Mouse (Mus musculus) ES-CJ7 (cell line): ENCODE data around the gene Fem1a.

ENCODE experiments used
- DNase-seq: peaks from one replicate; pipeline ENCODE4 v3.0.0; 2011; ENCODE audit warnings: low read depth, low spot score

Fem1a gene

DNA sequence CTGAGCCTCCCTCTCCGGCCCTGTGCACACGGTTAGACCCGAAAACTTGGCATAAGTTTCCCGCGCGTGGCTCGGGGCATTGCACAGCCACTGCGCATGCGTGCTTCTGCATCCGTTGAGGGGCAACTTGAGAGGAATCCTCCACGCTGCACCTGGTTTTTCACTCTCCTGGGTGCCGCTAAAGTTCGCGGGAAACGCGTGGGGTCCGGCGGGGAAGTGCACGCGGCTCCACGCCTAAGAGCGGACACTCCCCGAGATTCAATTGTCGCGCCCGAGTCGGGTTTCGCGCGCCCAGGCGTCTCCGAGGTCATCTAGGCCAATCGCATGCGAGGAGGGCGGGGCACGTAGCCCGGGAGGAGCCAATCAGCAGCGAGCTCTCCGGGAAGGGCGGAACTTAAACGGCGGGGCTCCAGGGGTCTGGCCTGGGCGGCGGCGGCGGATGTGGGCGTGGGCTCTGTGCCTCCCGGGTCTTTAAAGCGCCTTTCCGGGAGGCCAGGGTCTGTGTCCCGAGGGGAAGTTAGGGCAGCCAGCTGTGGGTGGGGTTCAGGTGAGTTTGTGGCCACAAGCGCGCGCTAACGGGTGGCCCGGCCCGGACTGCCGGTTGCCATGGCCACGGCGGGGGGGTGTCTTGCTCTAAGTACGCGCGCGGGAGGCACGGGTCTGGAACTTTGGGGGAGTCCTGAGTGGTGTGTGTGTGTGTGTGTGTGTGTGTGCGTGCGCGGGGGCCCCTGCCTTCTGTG lies 47.4 kb downstream of the Fem1a start:
- peak; percentile 98 for DNase-seq

DNA sequence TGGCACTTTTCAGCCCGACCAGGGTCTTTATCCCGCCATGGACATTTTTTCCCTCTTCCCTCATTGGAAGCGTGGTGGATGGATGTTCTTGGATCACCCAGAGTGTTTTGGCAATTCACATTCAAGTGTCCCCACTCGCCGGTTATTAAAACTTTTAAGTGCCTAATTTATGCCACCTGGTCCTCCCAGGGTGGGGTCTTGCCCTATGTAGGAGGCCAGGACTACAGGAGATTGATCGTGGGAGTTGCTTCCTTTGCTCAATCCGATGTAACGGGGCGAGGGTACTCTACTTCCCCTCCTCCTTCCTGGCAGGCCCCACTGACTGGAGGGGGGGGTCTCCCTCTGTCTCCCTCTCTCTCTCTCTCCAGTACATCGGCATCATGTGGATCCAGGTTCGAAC lies 48.1 kb downstream of the Fem1a start:
- no peak for DNase-seq

DNA sequence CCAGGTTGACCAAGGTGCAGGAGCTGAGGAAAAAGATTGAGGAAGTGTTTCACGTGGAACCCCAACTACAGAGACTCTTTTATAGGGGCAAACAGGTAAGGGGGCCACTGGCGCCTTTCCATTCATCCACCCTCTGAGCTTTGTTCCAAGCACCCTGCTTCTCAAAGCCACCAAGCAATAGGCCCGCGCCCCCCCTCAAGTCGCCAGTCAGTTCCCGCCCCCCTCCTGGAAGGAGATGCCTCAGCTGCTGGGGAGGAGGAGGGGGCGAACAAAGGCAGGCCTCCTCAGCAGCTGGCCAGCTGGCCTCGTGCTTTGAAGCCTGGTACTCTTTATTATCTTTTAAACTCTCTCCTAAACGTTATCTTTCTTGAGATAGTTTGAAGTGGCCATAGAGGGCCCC lies 48.5 kb downstream of the Fem1a start:
- no peak for DNase-seq

DNA sequence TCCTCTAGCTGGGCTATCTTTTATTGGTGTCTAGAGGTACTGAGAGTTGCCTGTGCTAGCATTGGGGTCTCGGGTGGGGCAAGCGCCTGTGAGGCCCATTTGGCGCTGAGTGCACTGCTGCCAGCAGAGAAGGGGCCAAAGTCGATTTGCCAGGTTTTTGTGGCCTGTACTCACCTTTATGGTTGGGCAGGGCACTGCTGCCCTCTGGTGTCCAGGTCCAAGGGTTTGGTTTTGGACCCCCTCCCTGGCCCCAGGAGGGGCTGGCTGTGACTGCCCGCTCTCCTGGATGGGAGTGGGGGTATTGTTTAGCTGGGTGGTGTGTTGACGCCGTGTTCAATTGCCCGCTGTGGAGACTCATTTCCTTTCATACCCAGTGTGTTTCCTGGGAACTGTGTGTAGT lies 49.2 kb downstream of the Fem1a start:
- no peak for DNase-seq

DNA sequence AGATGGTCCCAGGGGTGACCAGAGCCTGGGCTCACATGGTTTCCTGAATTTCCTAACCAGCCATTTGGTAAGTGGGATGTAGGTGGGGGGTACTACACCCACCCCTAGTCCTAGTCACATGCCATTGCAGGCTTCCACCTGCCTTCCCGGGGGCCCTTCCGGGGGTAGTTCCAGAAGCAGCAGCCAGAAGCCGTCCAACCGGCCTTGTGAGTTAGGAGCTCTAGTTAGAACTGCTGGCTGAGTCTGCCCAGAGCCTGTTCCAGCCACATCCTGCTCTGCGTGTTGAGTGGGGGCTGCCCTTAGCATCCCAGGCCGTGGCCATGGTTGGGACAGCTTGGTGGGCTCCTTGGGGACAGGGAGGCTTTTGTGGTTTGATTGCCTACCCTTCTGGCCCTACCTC lies 51.5 kb downstream of the Fem1a start:
- no peak for DNase-seq

DNA sequence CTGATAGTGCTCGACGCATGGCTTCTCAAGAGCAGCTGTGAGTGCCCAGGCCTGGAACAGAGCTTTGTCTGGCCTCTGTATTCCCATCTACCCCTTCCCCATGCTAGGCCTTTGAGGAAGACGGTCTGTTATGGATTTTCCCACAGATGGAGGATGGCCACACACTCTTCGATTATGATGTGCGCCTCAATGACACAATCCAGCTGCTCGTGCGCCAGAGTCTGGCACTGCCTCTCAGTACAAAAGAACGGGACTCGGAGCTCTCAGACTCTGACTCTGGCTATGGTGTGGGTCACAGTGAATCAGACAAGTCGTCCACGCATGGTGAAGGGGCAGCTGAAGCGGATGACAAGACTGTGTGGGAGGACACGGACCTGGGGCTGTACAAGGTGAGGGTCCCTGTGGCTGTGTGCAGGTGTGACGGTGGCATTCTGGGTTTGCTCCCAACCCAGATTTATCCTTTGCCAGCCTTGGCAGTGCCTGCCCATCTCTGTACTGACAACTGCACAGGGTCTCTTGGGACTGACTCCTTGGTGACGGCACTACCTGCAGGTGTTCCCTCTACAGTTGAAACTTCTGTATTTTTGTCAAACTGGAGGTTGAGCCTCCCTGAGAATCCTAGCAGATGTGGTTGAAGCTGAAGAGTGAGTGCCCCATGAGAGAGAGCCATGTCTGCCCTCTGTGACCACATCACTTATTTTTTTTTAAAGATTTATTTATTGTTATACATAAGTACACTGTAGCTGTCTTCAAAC lies 52.8 kb downstream of the Fem1a start:
- DNase-seq: no peak
